Mouse (Mus musculus): ENCODE data around the gene Nckap5l. TPM values are rescaled to one million over a fixed set of nuclear protein-coding genes. Genes with fewer than 3 reads are reported as not detected.

Gene Nckap5l
- total and polyA plus RNA-seq, 2 experiments from 2014 or later, result 5.0 to 35.0 TPM

GRCm38 (mm10) chr15:99473801-99474575, 16.4 kb upstream of the Nckap5l start:
- Histone ChIP-seq H3K9me3 (replicated peaks; ENCODE audit: control insufficient read depth, low read length) (no peaks in the 10 kb centered on the region), H3K4me1 (ENCODE audit: control insufficient read depth, insufficient read depth) (peaks cover 10% of the 10 kb centered on the region), H3K9ac (replicated peaks; ENCODE audit: low read depth, low read length) (peak overlapping the region; percentile 67), H3K4me2 (ENCODE audit: low read depth, low read length) (peak overlapping the region; percentile 84), H3K4me3 (ENCODE audit: low read depth, low read length) (peak overlapping the region; percentile 82), H3K27ac (ENCODE audit: low read depth) (peak overlapping the region; percentile 88), H3K36me3 (replicated peaks; ENCODE audit: control insufficient read depth, insufficient read depth, low read length) (no peaks in the 10 kb centered on the region), H3K27me3 (ENCODE audit: control insufficient read depth, insufficient read depth, low read length) (no peaks in the 10 kb centered on the region)
- DNase-seq (ENCODE audit: low spot score) (peak; percentile 47), ATAC-seq (ENCODE audit: insufficient read depth, low read depth) (peak; percentile 68)
- WGBS, result 4% methylated on average over 38 of the region's 38 CpGs
- TF ChIP-seq EP300 (IDR thresholded peaks at IDR 0.05; ENCODE audit: low read depth), result no peak
- no peak for TF ChIP-seq CTCF (IDR thresholded peaks at IDR 0.05; ENCODE audit: low read depth)

- Histone ChIP-seq H3K9me3 (replicated peaks; ENCODE audit: control insufficient read depth, low read length) (no peaks in the 10 kb centered on the region), H3K27me3 (ENCODE audit: control insufficient read depth, insufficient read depth, low read length) (no peaks in the 10 kb centered on the region), H3K36me3 (replicated peaks; ENCODE audit: control insufficient read depth, insufficient read depth, low read length) (no peaks in the 10 kb centered on the region), H3K9ac (replicated peaks; ENCODE audit: low read depth, low read length) (no peak overlapping the region), H3K4me3 (ENCODE audit: low read depth, low read length) (no peak overlapping the region), H3K4me2 (ENCODE audit: low read depth, low read length) (no peak overlapping the region), H3K27ac (ENCODE audit: low read depth) (no peak overlapping the region), H3K4me1 (ENCODE audit: control insufficient read depth, insufficient read depth) (peaks cover 15% of the 10 kb centered on the region)
- WGBS, result 83% methylated on average over 7 of the region's 7 CpGs
- DNase-seq (ENCODE audit: low spot score) (no peak), ATAC-seq (ENCODE audit: insufficient read depth, low read depth) (no peak)
- TF ChIP-seq EP300 (IDR thresholded peaks at IDR 0.05; ENCODE audit: low read depth), result no peak
- TF ChIP-seq CTCF (IDR thresholded peaks at IDR 0.05; ENCODE audit: low read depth), result no peak
These were observed 15.4 kb upstream of the Nckap5l start for GRCm38 (mm10) chr15:99472972-99473371.

GRCm38 (mm10) chr15:99471677-99472063, 14.1 kb upstream of the Nckap5l start:
- no peak overlapping the region for H3K4me3 ChIP-seq (ENCODE audit: low read depth, low read length)
- DNase-seq (ENCODE audit: low spot score) (no peak), ATAC-seq (ENCODE audit: insufficient read depth, low read depth) (no peak)
- TF ChIP-seq CTCF (IDR thresholded peaks at IDR 0.05; ENCODE audit: low read depth) (no peak), EP300 (IDR thresholded peaks at IDR 0.05; ENCODE audit: low read depth) (no peak)
- H3K9me3 ChIP-seq (replicated peaks; ENCODE audit: control insufficient read depth, low read length), result no peaks in the 10 kb centered on the region
- peaks cover 15% of the 10 kb centered on the region for H3K4me1 ChIP-seq (ENCODE audit: control insufficient read depth, insufficient read depth)
- no peak overlapping the region for H3K9ac ChIP-seq (replicated peaks; ENCODE audit: low read depth, low read length)
- H3K36me3 ChIP-seq (replicated peaks; ENCODE audit: control insufficient read depth, insufficient read depth, low read length), result no peaks in the 10 kb centered on the region
- H3K4me2 ChIP-seq (ENCODE audit: low read depth, low read length), result no peak overlapping the region
- no peak overlapping the region for H3K27ac ChIP-seq (ENCODE audit: low read depth)
- no peaks in the 10 kb centered on the region for H3K27me3 ChIP-seq (ENCODE audit: control insufficient read depth, insufficient read depth, low read length)
- 63% methylated on average over 14 of the region's 14 CpGs for WGBS

GRCm38 (mm10) chr15:99470971-99471676, 13.6 kb upstream of the Nckap5l start:
- Histone ChIP-seq H3K9me3 (replicated peaks; ENCODE audit: control insufficient read depth, low read length) (no peaks in the 10 kb centered on the region), H3K4me2 (ENCODE audit: low read depth, low read length) (peak overlapping the region; percentile 47; the same call in 1 of the 2 replicates), H3K4me1 (ENCODE audit: control insufficient read depth, insufficient read depth) (peaks cover 15% of the 10 kb centered on the region), H3K9ac (replicated peaks; ENCODE audit: low read depth, low read length) (no peak overlapping the region), H3K27me3 (ENCODE audit: control insufficient read depth, insufficient read depth, low read length) (no peaks in the 10 kb centered on the region), H3K27ac (ENCODE audit: low read depth) (peak overlapping the region; percentile 76), H3K36me3 (replicated peaks; ENCODE audit: control insufficient read depth, insufficient read depth, low read length) (no peaks in the 10 kb centered on the region), H3K4me3 (ENCODE audit: low read depth, low read length) (no peak overlapping the region; the same call in 1 of the 2 replicates)
- DNase-seq (ENCODE audit: low spot score) (peak; percentile 67), ATAC-seq (ENCODE audit: insufficient read depth, low read depth) (peak; percentile 41)
- TF ChIP-seq EP300 (IDR thresholded peaks at IDR 0.05; ENCODE audit: low read depth) (no peak), CTCF (IDR thresholded peaks at IDR 0.05; ENCODE audit: low read depth) (peak; percentile 69)
- WGBS, result 46% methylated on average over 17 of the region's 17 CpGs

GRCm38 (mm10) chr15:99470224-99470761, 12.7 kb upstream of the Nckap5l start:
- Histone ChIP-seq H3K4me1 (ENCODE audit: control insufficient read depth, insufficient read depth) (peaks cover 15% of the 10 kb centered on the region), H3K27me3 (ENCODE audit: control insufficient read depth, insufficient read depth, low read length) (no peaks in the 10 kb centered on the region), H3K27ac (ENCODE audit: low read depth) (peak overlapping the region; percentile 76), H3K4me2 (ENCODE audit: low read depth, low read length) (peak overlapping the region; percentile 47; the same call in 1 of the 2 replicates), H3K9ac (replicated peaks; ENCODE audit: low read depth, low read length) (no peak overlapping the region), H3K4me3 (ENCODE audit: low read depth, low read length) (no peak overlapping the region), H3K36me3 (replicated peaks; ENCODE audit: control insufficient read depth, insufficient read depth, low read length) (no peaks in the 10 kb centered on the region), H3K9me3 (replicated peaks; ENCODE audit: control insufficient read depth, low read length) (no peaks in the 10 kb centered on the region)
- TF ChIP-seq EP300 (IDR thresholded peaks at IDR 0.05; ENCODE audit: low read depth) (no peak), CTCF (IDR thresholded peaks at IDR 0.05; ENCODE audit: low read depth) (no peak)
- no peak for ATAC-seq (ENCODE audit: insufficient read depth, low read depth)
- 82% methylated on average over 31 of the region's 31 CpGs for WGBS
- no peak for DNase-seq (ENCODE audit: low spot score)
